Mouse (Mus musculus) midbrain, embryonic 10.5 days (tissue): Measurements from ENCODE around the gene Bpifb1. TPM values are rescaled to one million over a fixed set of nuclear protein-coding genes. Genes with fewer than 3 reads are reported as not detected.

ENCODE experiments used
- DNase-seq: peaks from one replicate; pipeline ENCODE4 v3.0.0-alpha.2; 2017; ENCODE audit warnings: low spot score
- H3K27ac ChIP-seq: fragments of 300-500 bp; sonication (generic); replicated peaks from 2 replicates; pipeline ENCODE4 v1.5.1; 2016; ENCODE audit warnings: mild to moderate bottlenecking
- H3K27me3 ChIP-seq: fragments of 300-500 bp; sonication (generic); 2 replicates; pipeline ENCODE4 v1.6.1; 2016; ENCODE audit warnings: low read depth, mild to moderate bottlenecking; ENCODE audit not compliant: poor library complexity, severe bottlenecking
- H3K36me3 ChIP-seq: fragments of 300-500 bp; sonication (generic); 2 replicates; pipeline ENCODE4 v1.6.1; 2016; ENCODE audit warnings: mild to moderate bottlenecking, moderate library complexity
- H3K4me1 ChIP-seq: fragments of 300-500 bp; sonication (generic); 2 replicates; pipeline ENCODE4 v1.6.1; 2016
- H3K4me3 ChIP-seq: fragments of 300-500 bp; sonication (generic); 2 replicates; pipeline ENCODE4 v1.5.1; 2016; ENCODE audit warnings: mild to moderate bottlenecking, moderate library complexity
- H3K9me3 ChIP-seq: fragments of 300-500 bp; sonication (generic); replicated peaks from 2 replicates; pipeline ENCODE4 v1.6.1; 2016; ENCODE audit warnings: mild to moderate bottlenecking
- WGBS: fragments of 180-500 bp; shearing (Covaris S2); methylation state at CpG from one replicate; pipeline ENCODE4 v1.1.7; 2016; 5-methylcytosine and 5-hydroxymethylcytosine counted together
- polyA plus RNA-seq: library from polyadenylated mRNA; unstranded; fragments of >200 nt; fragmentation: Nextera tagmentation; extraction: Ambion mirVana; gene quantifications from 2 replicates; pipeline ENCODE4 v1.2.1, GENCODE M21; 2016

The Bpifb1 gene
- polyA plus RNA-seq, 1 experiment from 2014 or later: not detected

DNA sequence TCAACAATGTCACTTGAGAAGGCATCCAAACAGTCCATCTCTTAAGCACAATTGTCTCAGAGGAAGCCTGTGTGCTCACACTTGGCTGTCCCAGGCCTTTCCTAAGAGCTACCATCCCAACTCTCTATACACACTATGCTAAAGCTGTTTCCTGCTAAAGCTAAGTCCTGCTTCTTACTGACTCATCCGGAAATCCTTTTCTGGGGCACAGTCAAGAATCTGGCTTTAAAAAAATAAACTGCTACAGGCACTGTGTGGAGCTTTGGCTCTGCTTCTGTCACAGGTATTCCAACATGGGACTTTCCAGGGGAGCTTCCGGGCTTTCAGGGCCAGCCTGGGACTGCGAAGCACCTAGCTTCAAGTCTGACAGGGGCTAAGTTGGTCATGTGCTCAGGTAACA lies 4.9 kb upstream of the Bpifb1 start:
- Histone ChIP-seq H3K27me3 (no peaks in the 10 kb centered on the region), H3K9me3 (no peaks in the 10 kb centered on the region), H3K4me1 (no peaks in the 10 kb centered on the region), H3K4me3 (no peak overlapping the region), H3K36me3 (no peaks in the 10 kb centered on the region), H3K27ac (no peak overlapping the region)
- DNase-seq: no peak
- 85% methylated on average over 3 of the region's 3 CpGs for WGBS

GRCm38 (mm10) chr2:154187468-154187867 lies 3.1 kb upstream of the Bpifb1 start:
- Histone ChIP-seq H3K4me3 (no peak overlapping the region), H3K27ac (no peak overlapping the region), H3K4me1 (peaks cover 4% of the 10 kb centered on the region; the same call in 1 of the 2 replicates), H3K27me3 (no peaks in the 10 kb centered on the region), H3K36me3 (no peaks in the 10 kb centered on the region), H3K9me3 (no peaks in the 10 kb centered on the region)
- DNase-seq: no peak
- 44% methylated on average over 5 of the region's 5 CpGs for WGBS

- 87% methylated on average over 7 of the region's 7 CpGs for WGBS
- Histone ChIP-seq H3K36me3 (no peaks in the 10 kb centered on the region), H3K4me1 (peaks cover 4% of the 10 kb centered on the region; the same call in 1 of the 2 replicates), H3K4me3 (no peak overlapping the region), H3K27me3 (no peaks in the 10 kb centered on the region), H3K27ac (no peak overlapping the region), H3K9me3 (no peaks in the 10 kb centered on the region)
- DNase-seq: no peak
Measured at GRCm38 (mm10) chr2:154189877-154190434, 662 bp upstream of the Bpifb1 start.

GRCm38 (mm10) chr2:154192141-154192540 lies 1.5 kb downstream of the Bpifb1 start:
- DNase-seq: no peak
- WGBS: 91% methylated on average over 2 of the region's 2 CpGs
- peaks cover 4% of the 10 kb centered on the region; the same call in 1 of the 2 replicates for H3K4me1 ChIP-seq

GRCm38 (mm10) chr2:154193071-154193470 lies 2.5 kb downstream of the Bpifb1 start:
- Histone ChIP-seq H3K4me3 (no peak overlapping the region), H3K27ac (no peak overlapping the region), H3K4me1 (peaks cover 4% of the 10 kb centered on the region; the same call in 1 of the 2 replicates), H3K27me3 (no peaks in the 10 kb centered on the region), H3K9me3 (no peaks in the 10 kb centered on the region), H3K36me3 (no peaks in the 10 kb centered on the region)
- DNase-seq: no peak
- 92% methylated on average over 4 of the region's 4 CpGs for WGBS

More at GRCm38 (mm10) chr2:154192141-154192540, 1.5 kb downstream of the Bpifb1 start:
- Histone ChIP-seq H3K27ac (no peak overlapping the region), H3K4me3 (no peak overlapping the region), H3K9me3 (no peaks in the 10 kb centered on the region), H3K36me3 (no peaks in the 10 kb centered on the region), H3K27me3 (no peaks in the 10 kb centered on the region)

- no peaks in the 10 kb centered on the region for H3K9me3 ChIP-seq
- 75% methylated on average over 5 of the region's 5 CpGs for WGBS
- DNase-seq: no peak
- peaks cover 4% of the 10 kb centered on the region; the same call in 1 of the 2 replicates for H3K4me1 ChIP-seq
- H3K27me3 ChIP-seq: no peaks in the 10 kb centered on the region
- H3K36me3 ChIP-seq: no peaks in the 10 kb centered on the region
- no peak overlapping the region for H3K4me3 ChIP-seq
- no peak overlapping the region for H3K27ac ChIP-seq
Measured at GRCm38 (mm10) chr2:154193994-154194504, 3.4 kb downstream of the Bpifb1 start.

DNA sequence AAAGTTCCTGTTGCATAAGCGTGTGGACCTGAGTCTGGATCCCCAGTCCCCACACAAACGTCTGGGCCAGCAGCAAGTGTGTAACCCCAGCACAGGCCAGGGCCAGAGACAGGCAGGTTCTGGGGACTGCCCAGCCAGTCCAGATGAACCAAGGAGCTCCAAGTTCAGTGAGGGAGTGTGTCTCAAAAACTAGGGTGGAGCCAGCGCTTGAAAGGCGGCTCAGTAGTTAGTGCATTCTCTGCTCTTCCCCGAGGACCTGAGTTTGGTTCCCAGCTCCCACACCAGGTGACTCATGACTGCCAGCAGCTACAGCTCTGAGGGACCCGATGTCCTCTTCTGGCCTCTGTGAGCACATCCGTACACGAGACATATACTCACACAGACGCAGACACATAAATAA lies 6.4 kb downstream of the Bpifb1 start:
- Histone ChIP-seq H3K27me3 (no peaks in the 10 kb centered on the region), H3K27ac (no peak overlapping the region), H3K4me3 (no peak overlapping the region), H3K4me1 (no peaks in the 10 kb centered on the region), H3K9me3 (no peaks in the 10 kb centered on the region), H3K36me3 (no peaks in the 10 kb centered on the region)
- no peak for DNase-seq
- WGBS: 91% methylated on average over 9 of the region's 9 CpGs

- H3K4me3 ChIP-seq: no peak overlapping the region
- DNase-seq: no peak
- H3K9me3 ChIP-seq: no peaks in the 10 kb centered on the region
- no peak overlapping the region for H3K27ac ChIP-seq
- no peaks in the 10 kb centered on the region for H3K4me1 ChIP-seq
- 96% methylated on average over 4 of the region's 4 CpGs for WGBS
- no peaks in the 10 kb centered on the region for H3K36me3 ChIP-seq
- H3K27me3 ChIP-seq: no peaks in the 10 kb centered on the region
Measured at GRCm38 (mm10) chr2:154204630-154205029, 14.0 kb downstream of the Bpifb1 start.

DNA sequence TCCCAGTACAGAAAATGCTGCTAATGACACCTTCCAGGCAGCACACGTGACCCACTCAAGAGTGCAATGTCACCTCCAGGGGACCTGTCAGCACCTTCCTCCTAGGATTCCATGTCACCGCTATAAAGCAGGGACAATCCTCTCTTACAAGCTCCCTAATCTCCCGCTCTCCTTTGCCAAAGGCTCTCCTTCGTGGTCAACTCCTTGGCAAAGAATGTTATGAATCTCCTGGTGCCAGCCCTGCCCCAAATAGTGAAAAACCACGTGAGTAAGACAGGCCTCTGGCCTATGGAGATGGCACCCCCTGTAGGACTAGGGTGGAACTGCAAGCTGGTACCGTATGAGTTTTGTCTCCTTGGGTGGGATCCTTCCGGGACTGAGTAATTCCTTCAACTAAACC lies 16.3 kb downstream of the Bpifb1 start:
- no peak overlapping the region for H3K27ac ChIP-seq
- H3K4me3 ChIP-seq: no peak overlapping the region
- H3K36me3 ChIP-seq: no peaks in the 10 kb centered on the region
- peaks cover 7% of the 10 kb centered on the region; the same call in 1 of the 2 replicates for H3K4me1 ChIP-seq
- WGBS: 59% methylated on average over 7 of the region's 7 CpGs
- DNase-seq: peak; percentile 20
- no peaks in the 10 kb centered on the region for H3K27me3 ChIP-seq
- no peaks in the 10 kb centered on the region for H3K9me3 ChIP-seq

DNA sequence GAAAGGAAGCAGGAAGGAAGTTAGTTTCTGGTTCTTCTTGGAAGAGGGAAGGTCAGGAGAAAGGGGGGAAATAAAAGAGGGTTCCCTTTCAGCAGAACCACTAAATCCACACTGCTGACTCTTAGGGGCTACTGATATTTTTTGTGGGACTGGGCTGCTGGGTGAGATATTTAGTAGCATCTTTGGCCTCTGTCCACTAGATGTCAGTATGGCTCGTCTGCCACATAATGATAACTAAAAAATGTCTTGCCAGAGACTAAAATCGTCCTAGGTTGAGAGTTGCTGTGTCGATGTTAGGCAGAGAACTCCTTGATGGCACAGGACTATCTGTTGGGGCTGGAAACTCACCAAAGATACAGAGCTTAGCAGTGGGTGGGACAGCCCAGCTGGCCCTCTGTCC lies 18.5 kb downstream of the Bpifb1 start:
- H3K27ac ChIP-seq: no peak overlapping the region
- WGBS: 20% methylated on average over 3 of the region's 3 CpGs
- no peak for DNase-seq
- no peaks in the 10 kb centered on the region for H3K36me3 ChIP-seq
- peaks cover 7% of the 10 kb centered on the region; the same call in 1 of the 2 replicates for H3K4me1 ChIP-seq
- no peaks in the 10 kb centered on the region for H3K9me3 ChIP-seq
- H3K27me3 ChIP-seq: no peaks in the 10 kb centered on the region
- H3K4me3 ChIP-seq: no peak overlapping the region

DNA sequence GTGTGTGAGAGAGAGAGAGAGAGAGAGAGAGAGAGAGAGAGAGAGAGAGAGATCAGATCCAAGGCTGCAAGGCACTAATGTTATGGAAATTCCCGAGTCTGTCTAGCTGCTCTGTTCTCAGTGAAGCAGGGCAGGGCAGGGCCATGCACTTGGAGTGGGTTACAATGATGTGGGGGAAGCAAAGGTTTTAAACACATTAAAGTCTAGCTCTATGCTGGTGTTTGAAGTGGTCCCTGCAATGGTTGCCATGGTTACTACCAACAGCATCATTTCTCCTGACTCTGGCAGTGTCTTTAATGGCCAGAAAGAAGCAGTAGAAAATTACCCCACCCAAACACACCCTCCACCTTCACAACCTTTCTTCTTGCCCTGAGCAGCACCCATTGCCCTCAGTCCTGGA lies 20.5 kb downstream of the Bpifb1 start:
- DNase-seq: no peak
- no peak overlapping the region for H3K27ac ChIP-seq
- WGBS: 54% methylated on average over 1 of the region's 1 CpGs

GRCm38 (mm10) chr2:154211881-154212280 lies 21.3 kb downstream of the Bpifb1 start:
- 91% methylated on average over 4 of the region's 4 CpGs for WGBS
- Histone ChIP-seq H3K36me3 (no peaks in the 10 kb centered on the region), H3K4me3 (no peak overlapping the region), H3K27me3 (no peaks in the 10 kb centered on the region), H3K4me1 (peaks cover 7% of the 10 kb centered on the region), H3K27ac (no peak overlapping the region), H3K9me3 (no peaks in the 10 kb centered on the region)
- DNase-seq: no peak

More for the DNA sequence above, 20.5 kb downstream of the Bpifb1 start:
- H3K36me3 ChIP-seq: no peaks in the 10 kb centered on the region
- no peaks in the 10 kb centered on the region for H3K27me3 ChIP-seq
- peaks cover 7% of the 10 kb centered on the region for H3K4me1 ChIP-seq
- H3K9me3 ChIP-seq: no peaks in the 10 kb centered on the region
- H3K4me3 ChIP-seq: no peak overlapping the region

GRCm38 (mm10) chr2:154215191-154215590 lies 24.6 kb downstream of the Bpifb1 start:
- WGBS: 17% methylated on average over 5 of the region's 5 CpGs
- H3K4me3 ChIP-seq: no peak overlapping the region
- H3K27me3 ChIP-seq: no peaks in the 10 kb centered on the region
- no peak overlapping the region for H3K27ac ChIP-seq
- peaks cover 7% of the 10 kb centered on the region for H3K4me1 ChIP-seq
- DNase-seq: peak; percentile 76
- H3K36me3 ChIP-seq: no peaks in the 10 kb centered on the region
- no peaks in the 10 kb centered on the region for H3K9me3 ChIP-seq
